Mouse (Mus musculus) CD4-positive, CD25-positive, alpha-beta regulatory T cell, adult 4 months (primary cell): ENCODE measurements around the gene Inip. TPM values are rescaled to one million over a fixed set of nuclear protein-coding genes. Genes with fewer than 3 reads are reported as not detected.

ENCODE experiments used
- ATAC-seq: one replicate; pipeline ENCODE4 v1.8.0; 2017
- polyA plus RNA-seq, 2 experiments: library from polyadenylated mRNA; unstranded; fragments of 100-300 nt; shearing (Covaris generic); gene quantifications; one replicate each; pipeline ENCODE4 v1.2.1; 2017

The Inip gene
- polyA plus RNA-seq, 2 experiments from 2014 or later: 49.6 to 49.7 TPM

DNA sequence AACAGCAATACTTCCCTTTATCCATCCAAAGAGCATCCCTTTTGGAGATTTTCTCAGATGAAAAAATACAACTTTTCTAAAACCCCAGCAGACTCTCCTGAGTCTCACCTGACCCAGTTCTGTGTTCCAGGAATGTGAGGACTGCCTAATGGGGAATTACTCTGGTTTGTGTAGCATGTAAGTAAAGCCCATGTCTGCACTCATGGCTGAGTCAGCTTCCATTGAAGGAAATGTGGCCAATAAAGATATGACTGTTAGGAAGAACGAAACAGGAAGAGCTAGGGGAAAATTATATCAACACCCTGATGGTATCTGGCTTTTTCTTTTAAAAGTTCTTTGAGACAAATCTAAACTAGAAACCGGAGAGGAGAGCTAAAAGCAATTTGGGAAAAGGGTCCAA lies 33.7 kb downstream of the Inip start:
- no peak for ATAC-seq

DNA sequence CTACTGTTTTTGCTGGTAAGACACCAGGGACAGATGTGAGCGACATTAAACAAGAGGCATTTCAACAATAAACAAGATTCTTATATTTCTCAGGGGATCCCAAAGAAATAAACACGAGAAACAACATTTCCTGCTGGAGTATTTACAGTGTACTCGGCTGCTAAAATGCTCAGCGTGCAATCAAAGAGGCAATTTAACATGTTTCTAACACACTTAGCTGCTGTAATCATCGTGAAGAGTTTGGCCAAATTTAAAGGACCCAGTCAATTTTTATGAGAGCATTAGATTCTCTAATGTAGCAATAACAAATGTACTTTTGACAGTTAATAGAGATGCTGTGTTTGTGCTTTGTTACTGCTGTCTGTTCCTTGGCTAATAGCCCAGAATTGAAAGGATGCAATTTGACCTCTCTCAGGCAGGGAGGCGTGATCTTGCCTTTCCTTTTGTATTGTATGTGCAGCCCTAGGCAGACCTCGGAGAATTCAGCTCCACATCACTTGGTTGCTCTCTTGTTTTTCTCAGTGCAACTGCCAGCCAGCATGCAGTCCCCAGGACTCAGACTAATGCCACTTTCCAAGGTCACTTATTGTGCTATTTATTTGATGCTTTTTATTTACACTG lies 35.9 kb downstream of the Inip start:
- no peak for ATAC-seq

DNA sequence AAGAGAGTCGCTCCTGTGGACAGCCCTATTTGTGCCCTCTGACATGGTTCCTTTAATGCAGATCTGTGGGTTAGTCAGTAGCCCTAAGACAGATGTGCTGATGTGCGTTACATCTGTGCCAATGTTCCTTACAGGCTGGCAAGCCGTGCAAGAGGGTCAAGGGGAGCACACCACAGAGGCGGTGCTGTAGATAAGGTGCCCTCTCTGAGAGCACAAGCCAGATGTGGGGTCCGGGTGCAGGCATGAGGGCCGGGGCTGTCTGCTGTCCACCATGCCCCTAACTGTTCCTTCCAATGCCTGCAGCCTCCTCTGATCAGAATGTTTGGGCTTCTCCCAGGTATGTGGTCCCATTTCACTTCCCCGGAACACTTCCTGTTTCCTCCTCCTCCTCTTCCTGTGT lies 36.4 kb downstream of the Inip start:
- ATAC-seq: no peak

DNA sequence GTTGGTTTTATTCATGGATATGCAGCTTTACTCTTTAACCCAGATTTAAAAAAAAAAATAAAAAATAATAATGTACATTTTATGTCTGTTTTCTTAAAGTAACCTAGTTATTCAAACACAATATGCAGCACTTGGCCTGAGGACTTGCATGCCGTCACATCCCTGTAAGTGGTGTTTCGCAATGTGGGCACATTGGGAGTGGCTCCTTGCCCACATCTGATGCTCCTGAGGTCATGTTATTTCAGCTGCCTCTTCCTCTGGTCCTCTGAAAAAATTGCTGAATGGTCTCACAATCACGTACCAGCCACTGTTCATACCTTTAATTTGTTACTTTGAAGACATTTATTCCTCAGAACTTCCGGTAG lies 40.0 kb downstream of the Inip start:
- no peak for ATAC-seq

DNA sequence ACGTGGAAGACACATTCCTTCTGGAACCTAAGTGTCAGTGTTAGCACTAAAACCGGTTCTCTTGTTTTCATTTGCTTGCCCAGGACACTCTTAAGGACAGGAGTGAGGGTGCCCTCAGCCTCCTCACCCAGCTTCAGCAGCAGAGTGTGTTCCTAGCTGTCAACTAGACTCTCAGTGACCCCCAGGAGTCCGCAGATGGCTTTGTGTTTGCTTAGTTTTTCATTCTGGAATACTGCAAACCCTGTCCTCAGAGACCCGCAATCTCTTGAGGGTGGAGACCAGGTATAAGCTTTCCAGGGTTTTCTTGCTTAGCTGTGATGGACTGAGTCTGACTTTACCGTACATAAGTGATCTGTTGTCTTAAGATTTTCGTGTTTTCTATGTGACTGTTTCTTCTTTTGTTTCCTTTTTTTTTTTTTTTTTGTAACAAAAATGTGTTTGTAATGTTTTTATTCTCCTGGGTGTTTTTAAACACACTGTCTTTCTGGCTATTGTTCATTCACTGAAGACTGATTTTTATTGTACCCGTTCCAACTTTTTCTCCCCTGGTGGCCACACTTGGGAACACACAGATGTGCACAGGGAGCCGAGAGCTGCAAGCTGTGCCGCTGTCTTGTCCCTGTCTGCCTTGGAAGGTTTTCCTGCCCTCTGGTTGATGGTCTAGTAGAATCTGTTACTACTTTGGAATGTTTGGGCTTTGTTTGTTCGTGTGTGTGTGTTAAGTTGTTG lies 40.6 kb downstream of the Inip start:
- ATAC-seq: no peak

DNA sequence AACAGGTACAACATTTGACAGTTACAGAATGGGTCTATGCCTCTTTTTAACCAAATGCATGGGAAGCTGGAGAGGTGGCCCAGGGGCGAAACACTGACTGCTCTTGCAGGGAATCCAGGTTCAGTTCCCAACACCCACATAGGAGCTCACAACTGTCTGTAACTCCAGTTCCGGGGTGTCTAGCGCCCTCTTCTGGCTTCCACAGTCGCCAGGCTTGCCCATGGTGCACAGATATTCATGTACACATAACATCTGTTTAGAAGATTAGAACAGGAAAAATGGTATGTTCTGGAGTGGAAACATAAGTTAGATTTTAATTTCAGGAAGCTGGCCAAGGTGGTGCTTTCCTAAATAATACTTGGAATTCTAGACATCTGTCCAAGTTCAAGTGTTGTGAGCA lies 41.4 kb downstream of the Inip start:
- no peak for ATAC-seq

DNA sequence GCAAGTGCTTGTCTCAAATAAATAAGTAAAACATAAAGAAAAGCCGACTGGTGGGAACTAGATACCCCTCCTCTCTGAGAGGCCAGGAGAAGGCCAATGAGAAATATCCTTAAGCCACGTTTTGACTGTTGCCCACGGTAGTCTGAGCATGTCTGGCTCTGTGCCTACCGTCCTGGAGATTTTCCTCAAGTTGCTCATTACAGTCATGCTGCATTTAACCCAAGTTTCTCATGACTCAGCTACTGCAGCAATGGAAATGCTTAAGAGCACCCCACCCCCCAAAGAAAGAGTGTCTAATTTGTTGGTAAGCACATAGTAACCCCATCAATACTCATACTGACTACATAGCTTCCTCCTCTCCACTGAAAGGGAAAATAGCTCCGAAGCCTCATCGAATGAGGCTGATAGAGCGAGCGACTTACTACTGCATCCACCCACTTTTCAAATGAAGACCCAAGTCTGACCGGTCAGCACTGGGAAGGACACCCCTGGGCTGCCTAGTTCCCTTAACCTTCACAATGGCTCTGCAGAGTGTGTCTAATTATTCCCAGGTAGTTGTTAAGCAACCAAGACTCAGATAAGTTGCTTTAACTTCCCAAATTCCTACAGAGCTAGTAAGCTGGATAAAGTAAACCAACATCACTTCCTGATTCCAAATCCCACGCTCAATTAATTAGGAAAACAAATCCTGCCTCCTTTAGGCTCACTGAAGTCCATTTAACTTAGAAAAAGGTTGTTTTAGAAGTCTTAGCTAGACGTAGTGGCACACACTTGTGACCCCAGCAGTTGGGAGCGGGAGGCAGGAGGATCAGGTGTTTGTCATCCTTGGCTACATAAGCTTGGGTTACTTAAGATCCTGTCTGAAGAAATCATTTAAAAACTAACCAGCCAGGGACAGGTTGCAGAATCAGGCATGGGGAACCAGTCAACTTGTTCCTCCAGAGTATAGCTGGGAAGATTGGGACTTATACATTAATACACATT lies 43.6 kb downstream of the Inip start:
- ATAC-seq: no peak

DNA sequence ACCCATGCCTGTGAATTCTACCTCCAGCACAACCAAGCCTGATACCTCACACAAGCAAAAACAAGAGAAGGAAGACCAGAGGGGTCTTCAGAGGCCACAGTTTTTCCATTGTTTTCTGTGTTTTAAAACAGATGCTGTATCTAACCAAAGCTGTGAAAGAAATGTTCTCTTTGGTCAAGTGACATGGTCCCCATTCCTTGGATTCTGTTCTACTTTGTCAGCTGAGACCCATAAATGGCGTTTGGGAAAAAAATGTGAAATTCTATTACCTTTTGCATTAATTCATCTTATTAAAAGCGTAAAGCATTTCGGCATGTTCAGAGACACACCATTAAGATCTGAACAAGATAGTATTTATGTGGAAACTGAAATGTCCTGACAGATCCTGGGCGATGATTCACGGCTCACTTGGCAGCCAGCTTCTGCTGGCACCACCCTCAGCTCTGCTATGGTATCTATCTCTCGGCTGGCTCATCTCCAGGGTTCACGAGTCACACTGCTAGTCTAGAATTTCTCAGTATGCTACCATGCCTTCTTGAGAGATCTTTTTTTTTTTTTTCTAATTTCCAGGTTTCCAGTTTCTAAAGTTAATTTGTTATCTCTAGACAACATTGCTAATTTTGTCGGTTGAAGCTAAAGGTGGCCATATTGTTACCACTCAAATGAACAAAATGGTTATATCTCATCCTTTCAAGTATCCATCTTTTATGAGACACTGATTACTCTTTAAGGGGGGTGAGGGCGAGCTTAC lies 44.9 kb downstream of the Inip start:
- no peak for ATAC-seq

DNA sequence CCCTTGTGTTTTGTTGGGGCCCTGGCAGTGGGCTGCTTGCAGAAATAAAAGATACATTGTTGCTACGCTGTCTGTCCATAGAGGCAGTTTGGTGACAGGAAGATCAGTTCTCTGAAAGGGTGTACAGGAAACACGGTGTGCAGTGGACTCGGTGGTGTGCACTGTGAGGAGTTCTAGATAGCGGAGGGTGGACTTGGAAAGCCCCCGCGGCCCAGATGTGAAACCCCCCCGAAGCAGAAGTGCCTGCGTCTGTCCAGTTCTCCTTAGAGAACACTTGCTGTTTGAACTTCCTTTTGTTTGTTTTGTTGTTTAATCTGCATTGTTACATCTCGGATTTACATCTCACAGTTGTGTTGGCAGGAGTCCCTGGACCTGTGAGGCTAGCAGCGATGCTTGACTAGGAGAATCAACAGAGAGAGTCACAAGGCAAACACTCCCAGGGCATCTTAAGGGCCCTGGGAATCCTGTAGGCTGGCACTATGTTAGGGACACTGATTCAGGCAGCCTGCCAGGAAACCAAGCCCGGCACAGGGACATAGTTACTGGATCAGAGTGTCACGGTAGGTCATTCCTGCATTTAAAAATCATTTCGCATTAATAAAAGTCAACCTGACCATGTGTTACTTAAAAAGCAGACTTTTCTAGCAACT lies 47.8 kb downstream of the Inip start:
- no peak for ATAC-seq

DNA sequence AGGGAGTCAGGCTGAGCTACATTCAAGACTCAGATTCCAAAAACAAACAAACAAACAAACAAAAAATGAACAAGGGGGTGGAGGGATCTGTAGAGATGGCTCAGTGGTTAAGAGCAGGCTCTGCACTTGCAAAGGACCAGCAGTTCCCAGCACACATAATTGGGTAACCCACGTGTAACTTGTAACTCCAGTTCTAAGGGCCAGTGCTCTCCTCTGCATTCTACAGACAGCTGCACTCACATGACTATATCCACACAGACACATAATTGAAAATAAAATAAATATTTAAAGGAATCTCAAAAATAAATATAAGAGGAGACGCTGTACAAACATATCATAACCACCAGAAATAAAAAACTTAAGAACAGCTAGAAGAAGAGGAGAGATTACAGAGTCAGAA lies 61.5 kb downstream of the Inip start:
- no peak for ATAC-seq

DNA sequence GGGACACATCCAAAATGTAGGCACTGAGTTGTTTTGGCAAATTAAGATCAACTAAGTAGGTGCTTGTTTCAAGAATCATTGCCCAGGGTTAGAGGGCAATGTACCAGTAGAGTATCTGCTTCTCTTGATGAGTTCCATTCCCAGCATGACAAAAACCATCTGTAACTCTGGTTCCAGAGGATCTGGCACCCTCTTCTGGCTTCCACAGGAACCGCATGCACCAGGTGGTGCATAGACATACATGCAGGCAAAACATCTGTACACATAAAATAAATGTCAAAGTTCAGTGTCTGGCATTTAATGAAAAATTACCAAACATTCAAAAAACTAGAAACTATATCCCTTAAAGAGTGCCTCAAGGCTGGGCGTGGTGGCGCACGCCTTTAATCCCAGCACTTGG lies 62.1 kb downstream of the Inip start:
- ATAC-seq: no peak

DNA sequence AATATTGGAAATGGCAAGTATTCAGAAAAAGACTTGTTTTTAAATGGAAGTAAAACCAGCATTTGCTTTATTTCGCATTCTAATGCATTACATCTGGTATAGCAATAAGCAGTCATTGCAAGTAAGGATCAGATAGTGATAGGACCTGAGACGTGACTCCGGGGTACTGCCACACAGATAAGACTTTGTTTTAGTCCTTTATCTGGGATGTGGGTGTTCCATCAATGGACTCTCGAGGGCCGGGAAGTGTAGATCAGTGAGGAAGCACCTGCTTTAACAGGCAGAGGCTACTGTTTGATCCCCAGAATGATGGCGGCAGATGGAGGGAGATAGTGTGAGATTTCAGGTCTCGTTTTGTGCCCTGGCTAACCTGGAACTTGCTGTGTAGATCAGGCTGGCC lies 69.8 kb downstream of the Inip start:
- no peak for ATAC-seq

DNA sequence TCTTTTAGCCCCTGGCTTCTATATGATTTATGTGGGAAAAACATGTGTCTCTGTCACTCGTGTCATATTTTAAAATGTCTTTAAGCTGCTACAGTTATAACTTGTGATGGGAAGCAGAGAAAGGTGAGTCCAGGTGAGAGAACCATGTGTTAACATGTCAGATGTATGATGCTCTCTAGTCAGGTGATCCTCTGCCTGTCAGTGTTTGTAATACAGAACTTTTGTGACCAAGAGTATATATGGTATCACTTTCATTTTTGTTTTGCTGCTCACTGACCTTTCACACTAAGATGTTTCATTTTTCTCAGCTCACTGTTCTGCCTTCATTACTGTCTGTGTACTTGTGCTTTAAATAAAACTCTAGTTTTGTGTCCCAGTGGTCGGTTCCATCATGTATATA lies 72.5 kb downstream of the Inip start:
- peak; percentile 77 for ATAC-seq

DNA sequence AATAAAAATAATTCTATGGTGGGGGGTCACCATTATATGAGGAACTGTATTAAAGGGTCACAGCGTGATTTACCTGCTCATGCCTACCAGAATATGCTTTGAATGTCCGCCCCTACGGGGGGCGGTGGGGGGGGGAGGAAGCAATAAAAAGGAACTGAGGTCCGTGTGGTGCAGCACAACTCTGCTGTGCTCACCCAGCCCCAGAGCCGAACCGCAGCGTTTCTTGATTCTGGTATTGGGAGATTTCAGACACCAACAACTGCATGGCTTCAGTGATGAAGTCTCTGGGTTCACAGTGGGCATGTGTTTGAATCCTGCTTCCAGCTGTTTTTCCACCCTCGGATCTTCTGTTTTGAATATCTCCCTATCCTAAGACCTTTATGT lies 73.5 kb downstream of the Inip start:
- no peak for ATAC-seq

DNA sequence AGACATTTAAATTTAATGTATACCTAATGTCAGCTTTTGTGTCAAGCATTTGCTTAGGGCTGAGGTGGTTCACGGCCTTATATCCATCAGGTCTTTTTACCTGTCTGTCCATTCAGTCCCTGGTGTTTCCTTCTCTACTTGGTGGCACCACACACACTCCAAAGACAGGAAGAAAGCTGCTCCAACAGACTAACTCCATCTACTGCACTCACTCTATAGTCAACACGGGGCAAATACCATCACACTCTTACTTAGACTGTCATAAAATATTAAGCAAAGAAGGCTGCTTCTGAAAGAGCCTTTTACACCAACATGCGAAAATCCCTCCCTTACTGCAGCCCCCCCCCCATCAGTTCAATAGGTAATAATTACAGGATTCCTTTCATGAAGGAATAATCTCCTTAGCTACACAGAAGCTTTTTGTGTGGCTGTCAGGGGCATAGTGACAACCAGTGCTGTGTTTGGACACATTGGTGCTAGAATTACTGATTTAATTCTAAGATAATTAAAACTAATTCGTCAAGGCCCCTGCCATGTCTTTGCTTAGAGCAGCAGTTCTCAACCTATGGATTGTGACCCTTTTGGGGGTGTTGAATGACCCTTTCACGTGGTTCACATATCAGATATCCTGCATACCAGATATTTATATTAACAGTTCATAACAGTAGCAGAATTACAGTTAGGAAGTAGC lies 74.1 kb downstream of the Inip start:
- ATAC-seq: no peak

DNA sequence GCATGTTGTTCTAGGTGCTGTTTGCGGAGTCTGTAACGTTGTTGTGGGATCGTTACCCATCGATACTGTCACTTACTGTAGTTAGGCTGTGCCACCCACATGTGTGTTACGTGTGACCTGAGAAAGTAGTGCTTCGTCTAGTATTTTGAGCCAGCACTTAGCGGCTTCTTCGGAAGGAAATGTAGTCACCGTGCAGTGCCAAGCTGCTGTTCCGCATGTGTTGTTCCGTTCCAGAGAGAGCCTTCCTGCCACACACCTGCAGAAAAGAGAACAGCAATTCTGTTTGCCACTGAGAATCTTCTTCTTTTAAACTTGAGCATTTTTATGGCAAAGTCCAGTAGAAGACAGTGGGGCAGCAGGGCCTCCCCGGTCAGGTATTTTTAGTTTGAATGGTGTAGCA lies 74.9 kb downstream of the Inip start:
- no peak for ATAC-seq

DNA sequence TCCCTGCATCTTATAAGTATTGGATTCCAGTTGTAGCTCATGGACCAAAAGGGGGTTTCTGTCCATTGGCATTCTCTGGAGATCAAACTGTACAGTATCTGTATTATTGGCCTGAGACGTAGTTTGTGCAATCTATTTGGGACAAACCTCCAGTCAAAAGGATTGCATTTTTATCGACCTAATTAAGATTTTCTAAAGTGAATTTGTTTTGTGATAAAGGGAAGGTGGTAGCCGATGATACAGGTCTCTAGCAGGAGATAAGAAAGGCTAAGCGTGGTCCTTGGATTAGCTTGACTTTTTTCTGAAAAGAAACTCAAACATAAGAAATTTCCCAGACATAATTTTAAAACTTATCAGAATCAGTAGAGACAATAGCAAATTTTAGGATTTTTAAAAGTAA lies 75.8 kb downstream of the Inip start:
- ATAC-seq: no peak

DNA sequence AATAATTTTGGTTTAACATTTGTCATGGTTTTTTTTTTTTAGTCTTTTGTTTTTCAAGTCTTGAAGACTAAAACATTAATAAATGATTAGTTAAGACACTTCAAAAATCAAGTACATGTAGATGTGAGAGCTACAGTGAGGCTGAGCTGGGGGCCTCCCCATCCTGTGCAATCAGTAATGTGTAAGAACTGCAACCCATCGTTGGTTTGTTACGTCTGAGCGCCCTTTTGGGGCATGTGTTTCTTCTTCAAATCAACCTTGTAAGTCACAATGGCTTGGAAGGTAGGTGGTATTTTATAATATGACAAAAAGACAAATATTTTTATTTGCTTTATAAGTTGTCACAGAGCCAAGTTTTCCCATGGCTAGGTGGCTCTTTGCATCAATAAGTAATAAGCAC lies 79.6 kb downstream of the Inip start:
- no peak for ATAC-seq
